Mouse (Mus musculus) hindbrain, embryonic 14.5 days (tissue): ENCODE measurements around the gene Celf2. TPM values are rescaled to one million over a fixed set of nuclear protein-coding genes. Genes with fewer than 3 reads are reported as not detected.

ENCODE experiments used
- ATAC-seq: fragments of 200-750 bp; cut with Nextera tagmentation; 2 replicates; pipeline ENCODE4 v1.8.0; 2017; ENCODE audit warnings: moderate number of reproducible peaks, mild to moderate bottlenecking, moderate TSS enrichment, moderate library complexity; ENCODE audit not compliant: low FRiP score
- DNase-seq: peaks from one replicate; pipeline ENCODE4 v3.0.0-alpha.2; 2015; ENCODE audit warnings: low spot score
- H3K27ac ChIP-seq: fragments of 300-500 bp; sonication (generic); 2 replicates; pipeline ENCODE4 v1.5.1; 2014; ENCODE audit warnings: mild to moderate bottlenecking, moderate library complexity
- H3K27me3 ChIP-seq: fragments of 300-500 bp; sonication (generic); 2 replicates; pipeline ENCODE4 v1.6.1; 2014; ENCODE audit warnings: mild to moderate bottlenecking, low read length, mixed read lengths; ENCODE audit not compliant: control insufficient read depth, insufficient read depth
- H3K36me3 ChIP-seq: fragments of 300-500 bp; sonication (generic); replicated peaks from 2 replicates; pipeline ENCODE4 v1.6.1; 2014; ENCODE audit not compliant: control insufficient read depth, insufficient read depth
- H3K4me1 ChIP-seq: fragments of 300-500 bp; sonication (generic); replicated peaks from 2 replicates; pipeline ENCODE4 v1.6.1; 2014; ENCODE audit warnings: antibody characterized with exemption, low read length, mixed read lengths; ENCODE audit not compliant: control insufficient read depth, insufficient read depth
- H3K4me2 ChIP-seq: fragments of 300-500 bp; sonication (generic); replicated peaks from 2 replicates; pipeline ENCODE4 v1.6.1; 2014; ENCODE audit warnings: mild to moderate bottlenecking, moderate library complexity
- H3K4me3 ChIP-seq: fragments of 300-500 bp; sonication (generic); replicated peaks from 2 replicates; pipeline ENCODE4 v1.5.1; 2014; ENCODE audit warnings: mild to moderate bottlenecking, low read length
- H3K9ac ChIP-seq: fragments of 300-500 bp; sonication (generic); 2 replicates; pipeline ENCODE4 v1.6.1; 2014
- H3K9me3 ChIP-seq: fragments of 300-500 bp; sonication (generic); 2 replicates; pipeline ENCODE4 v1.6.1; 2016; ENCODE audit warnings: low read length; ENCODE audit not compliant: control insufficient read depth
- WGBS: fragments of 180-500 bp; shearing (Covaris S2); extraction: QIAGEN DNeasy Blood & Tissue Kit; methylation state at CpG from one replicate; pipeline ENCODE4 v1.1.7; 2014; 5-methylcytosine and 5-hydroxymethylcytosine counted together
- polyA plus RNA-seq: library from polyadenylated mRNA; unstranded; fragments of >200 nt; fragmentation: Nextera tagmentation; extraction: Ambion mirVana; gene quantifications from 2 replicates; pipeline ENCODE4 v1.2.1, GENCODE M21; 2014

Celf2 gene
- polyA plus RNA-seq, 1 experiment from 2014 or later: 131 TPM

GRCm38 (mm10) chr2:7256023-7256422 lies 253.3 kb downstream of the Celf2 start:
- Histone ChIP-seq H3K9ac (no peak overlapping the region), H3K27me3 (no peaks in the 10 kb centered on the region), H3K4me3 (no peak overlapping the region), H3K9me3 (no peaks in the 10 kb centered on the region), H3K4me1 (no peaks in the 10 kb centered on the region), H3K27ac (no peak overlapping the region), H3K36me3 (no peaks in the 10 kb centered on the region), H3K4me2 (no peak overlapping the region)
- DNase-seq (no peak), ATAC-seq (no peak)
- 91% methylated on average over 1 of the region's 1 CpGs for WGBS

GRCm38 (mm10) chr2:7255386-7255785 lies 254.0 kb downstream of the Celf2 start:
- Histone ChIP-seq H3K9ac (no peak overlapping the region), H3K4me1 (no peaks in the 10 kb centered on the region), H3K9me3 (no peaks in the 10 kb centered on the region), H3K4me2 (no peak overlapping the region), H3K27me3 (no peaks in the 10 kb centered on the region), H3K4me3 (no peak overlapping the region), H3K27ac (no peak overlapping the region), H3K36me3 (no peaks in the 10 kb centered on the region)
- ATAC-seq (no peak), DNase-seq (no peak)
- WGBS: 83% methylated on average over 3 of the region's 3 CpGs

GRCm38 (mm10) chr2:7250314-7250713 lies 259.0 kb downstream of the Celf2 start:
- Histone ChIP-seq H3K4me2 (no peak overlapping the region), H3K9ac (no peak overlapping the region), H3K36me3 (no peaks in the 10 kb centered on the region), H3K27ac (no peak overlapping the region), H3K4me1 (no peaks in the 10 kb centered on the region), H3K4me3 (no peak overlapping the region), H3K9me3 (no peaks in the 10 kb centered on the region), H3K27me3 (no peaks in the 10 kb centered on the region)
- 84% methylated on average over 2 of the region's 2 CpGs for WGBS
- DNase-seq (no peak), ATAC-seq (no peak)

- Histone ChIP-seq H3K4me1 (no peaks in the 10 kb centered on the region), H3K36me3 (no peaks in the 10 kb centered on the region), H3K27me3 (no peaks in the 10 kb centered on the region), H3K9me3 (no peaks in the 10 kb centered on the region), H3K4me3 (no peak overlapping the region), H3K4me2 (no peak overlapping the region), H3K27ac (no peak overlapping the region), H3K9ac (no peak overlapping the region)
- ATAC-seq (no peak), DNase-seq (no peak)
Observed at GRCm38 (mm10) chr2:7249002-7249401, 260.4 kb downstream of the Celf2 start.

GRCm38 (mm10) chr2:7245958-7246774 lies 263.2 kb downstream of the Celf2 start:
- no peaks in the 10 kb centered on the region for H3K9me3 ChIP-seq
- WGBS: 80% methylated on average over 4 of the region's 4 CpGs

GRCm38 (mm10) chr2:7242139-7242538 lies 267.2 kb downstream of the Celf2 start:
- Histone ChIP-seq H3K9ac (no peak overlapping the region), H3K36me3 (no peaks in the 10 kb centered on the region), H3K27ac (no peak overlapping the region), H3K4me2 (no peak overlapping the region), H3K9me3 (no peaks in the 10 kb centered on the region), H3K27me3 (no peaks in the 10 kb centered on the region), H3K4me3 (no peak overlapping the region), H3K4me1 (0 out of 2 replicates have a peak, but pooled peaks cover 8% of the 10 kb centered on the region)
- 66% methylated on average over 1 of the region's 1 CpGs for WGBS
- DNase-seq (no peak), ATAC-seq (no peak)

More at GRCm38 (mm10) chr2:7245958-7246774, 263.2 kb downstream of the Celf2 start:
- Histone ChIP-seq H3K36me3 (no peaks in the 10 kb centered on the region), H3K4me3 (no peak overlapping the region), H3K27ac (no peak overlapping the region), H3K9ac (no peak overlapping the region), H3K4me1 (0 out of 2 replicates have a peak, but pooled peaks cover 8% of the 10 kb centered on the region), H3K4me2 (no peak overlapping the region), H3K27me3 (no peaks in the 10 kb centered on the region)
- ATAC-seq (no peak), DNase-seq (peak; percentile 30)

GRCm38 (mm10) chr2:7241523-7241941 lies 267.8 kb downstream of the Celf2 start:
- no peak for ATAC-seq
- WGBS: 34% methylated on average over 4 of the region's 4 CpGs

GRCm38 (mm10) chr2:7237283-7237682 lies 272.1 kb downstream of the Celf2 start:
- no peak for ATAC-seq
- H3K4me3 ChIP-seq: no peak overlapping the region
- no peak overlapping the region for H3K27ac ChIP-seq
- no peak overlapping the region for H3K4me2 ChIP-seq
- H3K9me3 ChIP-seq: no peaks in the 10 kb centered on the region
- 0 out of 2 replicates have a peak, but pooled peaks cover 8% of the 10 kb centered on the region for H3K4me1 ChIP-seq
- H3K36me3 ChIP-seq: no peaks in the 10 kb centered on the region
- 82% methylated on average over 4 of the region's 4 CpGs for WGBS
- no peaks in the 10 kb centered on the region for H3K27me3 ChIP-seq
- DNase-seq: no peak
- H3K9ac ChIP-seq: no peak overlapping the region

More at GRCm38 (mm10) chr2:7241523-7241941, 267.8 kb downstream of the Celf2 start:
- Histone ChIP-seq H3K9ac (no peak overlapping the region), H3K36me3 (no peaks in the 10 kb centered on the region), H3K27ac (no peak overlapping the region), H3K27me3 (no peaks in the 10 kb centered on the region), H3K4me2 (no peak overlapping the region), H3K4me1 (0 out of 2 replicates have a peak, but pooled peaks cover 8% of the 10 kb centered on the region), H3K4me3 (no peak overlapping the region), H3K9me3 (no peaks in the 10 kb centered on the region)
- peak; percentile 31 for DNase-seq

- H3K9ac ChIP-seq: no peak overlapping the region
- H3K36me3 ChIP-seq: no peaks in the 10 kb centered on the region
- 91% methylated on average over 3 of the region's 3 CpGs for WGBS
- H3K4me2 ChIP-seq: no peak overlapping the region
- H3K27ac ChIP-seq: no peak overlapping the region
- H3K4me1 ChIP-seq: 0 out of 2 replicates have a peak, but pooled peaks cover 2% of the 10 kb centered on the region
- H3K4me3 ChIP-seq: no peak overlapping the region
- DNase-seq: no peak
- H3K27me3 ChIP-seq: no peaks in the 10 kb centered on the region
- ATAC-seq: no peak
- H3K9me3 ChIP-seq: no peaks in the 10 kb centered on the region
Observed at GRCm38 (mm10) chr2:7236452-7236851, 272.9 kb downstream of the Celf2 start.
